Mouse (Mus musculus) midbrain, postnatal 0 days (tissue): ENCODE measurements around the gene Ptges3. TPM values are rescaled to one million over a fixed set of nuclear protein-coding genes. Genes with fewer than 3 reads are reported as not detected.

Source experiments
- ATAC-seq: fragments of 200-750 bp; cut with Nextera tagmentation; 2 replicates; pipeline ENCODE4 v1.8.0; 2017; ENCODE audit warnings: moderate number of reproducible peaks, mild to moderate bottlenecking, moderate TSS enrichment, moderate library complexity; ENCODE audit not compliant: low FRiP score
- DNase-seq: peaks from one replicate; pipeline ENCODE4 v3.0.0-alpha.2; 2015; ENCODE audit warnings: low spot score
- H3K27ac ChIP-seq: fragments of 300-500 bp; sonication (generic); 2 replicates; pipeline ENCODE4 v1.5.1; 2014; ENCODE audit warnings: low read depth, mild to moderate bottlenecking, low read length, mixed read lengths
- H3K27me3 ChIP-seq: fragments of 300-500 bp; sonication (generic); 2 replicates; pipeline ENCODE4 v1.6.1; 2014; ENCODE audit warnings: low read length, control low read depth, mixed read lengths; ENCODE audit not compliant: insufficient read depth
- H3K36me3 ChIP-seq: fragments of 300-500 bp; sonication (generic); 2 replicates; pipeline ENCODE4 v1.6.1; 2014; ENCODE audit warnings: low read length, control low read depth, mixed read lengths; ENCODE audit not compliant: insufficient read depth
- H3K4me1 ChIP-seq: fragments of 300-500 bp; sonication (generic); 2 replicates; pipeline ENCODE4 v1.6.1; 2014; ENCODE audit warnings: mild to moderate bottlenecking, control low read depth, antibody characterized with exemption, low read length, mixed read lengths; ENCODE audit not compliant: insufficient read depth
- H3K4me2 ChIP-seq: fragments of 300-500 bp; sonication (generic); 2 replicates; pipeline ENCODE4 v1.6.1; 2014; ENCODE audit warnings: low read depth, mild to moderate bottlenecking, low read length, mixed read lengths; ENCODE audit not compliant: poor library complexity, severe bottlenecking
- H3K4me3 ChIP-seq: fragments of 300-500 bp; sonication (generic); 2 replicates; pipeline ENCODE4 v1.5.1; 2014; ENCODE audit warnings: low read depth, mild to moderate bottlenecking, low read length, moderate library complexity
- H3K9ac ChIP-seq: fragments of 300-500 bp; sonication (generic); replicated peaks from 2 replicates; pipeline ENCODE4 v1.6.1; 2014; ENCODE audit warnings: mild to moderate bottlenecking, low read length, moderate library complexity, mixed read lengths; ENCODE audit not compliant: poor library complexity, severe bottlenecking
- H3K9me3 ChIP-seq: fragments of 300-500 bp; sonication (generic); 2 replicates; pipeline ENCODE4 v1.6.1; 2016; ENCODE audit warnings: low read length, control low read depth
- CTCF ChIP-seq: IDR thresholded peaks from 2 replicates; pipeline ENCODE4 v1.5.1; 2016; ENCODE audit warnings: antibody characterized with exemption, mild to moderate bottlenecking
- WGBS: fragments of 180-500 bp; shearing (Covaris S2); extraction: QIAGEN DNeasy Blood & Tissue Kit; methylation state at CpG from one replicate; pipeline ENCODE4 v1.1.7; 2014; 5-methylcytosine and 5-hydroxymethylcytosine counted together
- microRNA counts: library from miRNA; unstranded; fragments of <30 nt; microRNA quantifications from one replicate; lab custom pipeline; 2015
- microRNA-seq: library from miRNA; unstranded; fragments of <30 nt; microRNA quantifications from one replicate; pipeline ENCODE4, GENCODE M21; 2016; ENCODE audit warnings: borderline number of aligned reads
- polyA plus RNA-seq: library from polyadenylated mRNA; unstranded; fragments of >200 nt; fragmentation: Nextera tagmentation; extraction: Ambion mirVana; gene quantifications from 2 replicates; pipeline ENCODE4 v1.2.1, GENCODE M21; 2015
- total RNA-seq: library from RNA; depleted of rRNA; stranded (reverse); fragments of >200 nt; gene quantifications from 2 replicates; pipeline ENCODE4 v1.2.3, GENCODE M21; 2014; rRNA removed

Ptges3 gene
- total and polyA plus RNA-seq, 2 experiments from 2014 or later = 109 to 433 TPM

- Histone ChIP-seq H3K9ac (peak overlapping the region; percentile 75), H3K27me3 (no peaks in the 10 kb centered on the region), H3K4me3 (peak overlapping the region; percentile 99), H3K9me3 (no peaks in the 10 kb centered on the region), H3K4me1 (peaks cover 12% of the 10 kb centered on the region; the same call in 1 of the 2 replicates), H3K27ac (peak overlapping the region; percentile 80), H3K36me3 (no peaks in the 10 kb centered on the region), H3K4me2 (peak overlapping the region; percentile 87)
- WGBS = 0% methylated on average over 13 of the region's 13 CpGs
- ATAC-seq = no peak
- no peak for TF ChIP-seq CTCF
- peak; percentile 69 for DNase-seq
Measured at GRCm38 (mm10) chr10:128097587-128097971, 38.8 kb downstream of the Ptges3 start.

- no peak overlapping the region for H3K9ac ChIP-seq
- no peak overlapping the region for H3K4me3 ChIP-seq
- ATAC-seq = no peak
- H3K4me1 ChIP-seq = no peaks in the 10 kb centered on the region
- H3K4me2 ChIP-seq = no peak overlapping the region
- H3K27ac ChIP-seq = no peak overlapping the region
- no peaks in the 10 kb centered on the region for H3K9me3 ChIP-seq
- no peak for TF ChIP-seq CTCF
- peaks cover 46% of the 10 kb centered on the region for H3K36me3 ChIP-seq
- no peak for DNase-seq
- H3K27me3 ChIP-seq = no peaks in the 10 kb centered on the region
- 93% methylated on average over 4 of the region's 4 CpGs for WGBS
Measured at GRCm38 (mm10) chr10:128110103-128110761, 51.5 kb downstream of the Ptges3 start.

- DNase-seq (no peak), ATAC-seq (no peak)
- Histone ChIP-seq H3K27ac (no peak overlapping the region), H3K4me3 (no peak overlapping the region), H3K9me3 (no peaks in the 10 kb centered on the region), H3K27me3 (no peaks in the 10 kb centered on the region), H3K4me1 (no peaks in the 10 kb centered on the region), H3K4me2 (no peak overlapping the region), H3K9ac (no peak overlapping the region), H3K36me3 (peaks cover 55% of the 10 kb centered on the region)
- TF ChIP-seq CTCF = no peak
Measured at GRCm38 (mm10) chr10:128111227-128111626, 52.5 kb downstream of the Ptges3 start.

- H3K4me2 ChIP-seq = no peak overlapping the region
- no peaks in the 10 kb centered on the region for H3K27me3 ChIP-seq
- DNase-seq (no peak), ATAC-seq (no peak)
- H3K4me1 ChIP-seq = no peaks in the 10 kb centered on the region
- H3K4me3 ChIP-seq = no peak overlapping the region
- 91% methylated on average over 7 of the region's 7 CpGs for WGBS
- no peak overlapping the region for H3K9ac ChIP-seq
- no peak overlapping the region for H3K27ac ChIP-seq
- H3K36me3 ChIP-seq = peaks cover 88% of the 10 kb centered on the region
- no peak for TF ChIP-seq CTCF
- H3K9me3 ChIP-seq = no peaks in the 10 kb centered on the region
Measured at GRCm38 (mm10) chr10:128123833-128124232, 65.1 kb downstream of the Ptges3 start.

GRCm38 (mm10) chr10:128124831-128125230 is 66.1 kb downstream of the Ptges3 start:
- H3K9ac ChIP-seq = no peak overlapping the region
- TF ChIP-seq CTCF = no peak
- peaks cover 85% of the 10 kb centered on the region for H3K36me3 ChIP-seq
- H3K4me1 ChIP-seq = no peaks in the 10 kb centered on the region
- H3K27ac ChIP-seq = no peak overlapping the region
- H3K27me3 ChIP-seq = no peaks in the 10 kb centered on the region
- no peak overlapping the region for H3K4me3 ChIP-seq
- H3K9me3 ChIP-seq = no peaks in the 10 kb centered on the region
- 97% methylated on average over 9 of the region's 9 CpGs for WGBS
- ATAC-seq = no peak
- no peak for DNase-seq
- no peak overlapping the region for H3K4me2 ChIP-seq

DNA sequence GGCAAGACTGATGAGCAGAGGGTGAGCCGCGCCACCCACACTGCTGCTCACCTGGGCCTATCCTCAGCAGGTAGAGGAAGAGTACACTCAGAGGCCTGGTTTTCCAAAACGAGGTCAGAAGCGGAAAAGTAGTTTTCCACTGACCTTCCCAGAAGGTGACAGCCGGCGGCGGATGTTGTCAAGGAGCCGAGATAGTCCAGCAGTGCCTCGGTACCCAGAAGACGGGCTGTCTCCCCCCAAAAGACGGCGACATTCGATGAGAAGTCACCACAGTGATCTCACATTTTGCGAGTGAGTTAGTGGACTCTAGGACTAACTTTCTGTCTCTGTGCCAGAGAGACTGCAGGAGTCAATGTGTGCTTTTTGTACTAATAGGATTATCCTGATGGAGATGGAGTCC is 67.2 kb downstream of the Ptges3 start:
- no peak overlapping the region for H3K4me3 ChIP-seq
- no peak overlapping the region for H3K4me2 ChIP-seq
- no peak overlapping the region for H3K27ac ChIP-seq
- DNase-seq (no peak), ATAC-seq (no peak)
- no peaks in the 10 kb centered on the region for H3K4me1 ChIP-seq
- H3K36me3 ChIP-seq = peaks cover 80% of the 10 kb centered on the region
- H3K27me3 ChIP-seq = no peaks in the 10 kb centered on the region
- no peak overlapping the region for H3K9ac ChIP-seq
- TF ChIP-seq CTCF = no peak
- no peaks in the 10 kb centered on the region for H3K9me3 ChIP-seq
- WGBS = 90% methylated on average over 14 of the region's 14 CpGs

MicroRNA genes within 50 kb of the gene (microRNA counts, 519-probe panel; counts per million panel counts)
- 528 counts per million, percentile 58 among the panel's probes with 10 or more counts for microRNA mmu-miR-677 (lab: Ali Mortazavi, UCI)

Small RNA genes lying within 50 kb of the gene (microRNA-seq; reads per million reads assigned to microRNA genes)
- 31.8 reads per million, percentile 33 among the genes with 10 or more reads in this experiment for gene Mir677

Other genes with a start within 250 kb of the Ptges3 start
- gene Rdh19, start 209.0 kb upstream of the Ptges3 start, total RNA-seq = not detected in 2 replicates
- gene Rdh19, start 209.0 kb upstream of the Ptges3 start, polyA plus RNA-seq = not detected in 2 replicates
- gene Rdh16f2, start 192.5 kb upstream of the Ptges3 start, total RNA-seq = not detected in 2 replicates
- gene Rdh16f2, start 192.5 kb upstream of the Ptges3 start, polyA plus RNA-seq = not detected in 2 replicates
- not detected in 2 replicates for gene Rdh7, start 170.1 kb upstream of the Ptges3 start, total RNA-seq
- gene Rdh7, start 170.1 kb upstream of the Ptges3 start, polyA plus RNA-seq = not detected in 2 replicates
- gene Sdr9c7, start 160.4 kb upstream of the Ptges3 start, total RNA-seq = 0.99 TPM in 1 of 2 replicates, not detected in the other
- gene Sdr9c7, start 160.4 kb upstream of the Ptges3 start, polyA plus RNA-seq = not detected in 2 replicates
- not detected in 2 replicates for gene Hsd17b6, start 51.3 kb upstream of the Ptges3 start, total RNA-seq
- not detected in 2 replicates for gene Hsd17b6, start 51.3 kb upstream of the Ptges3 start, polyA plus RNA-seq
- gene Prim1, start 43.8 kb upstream of the Ptges3 start, total RNA-seq = 19.8 and 30.1 TPM in 2 replicates
- gene Prim1, start 43.8 kb upstream of the Ptges3 start, polyA plus RNA-seq = 33.5 and 33.6 TPM in 2 replicates
- 415 and 452 TPM in 2 replicates for gene Naca, start 23.4 kb upstream of the Ptges3 start, total RNA-seq
- gene Naca, start 23.4 kb upstream of the Ptges3 start, polyA plus RNA-seq = 443 and 454 TPM in 2 replicates
- gene Atp5b, start 24.3 kb downstream of the Ptges3 start, total RNA-seq = 4,011 and 6,126 TPM in 2 replicates
- 2,103 and 2,155 TPM in 2 replicates for gene Atp5b, start 24.3 kb downstream of the Ptges3 start, polyA plus RNA-seq
- 14.0 and 17.3 TPM in 2 replicates for gene Baz2a, start 32.6 kb downstream of the Ptges3 start, total RNA-seq
- 8.0 and 9.3 TPM in 2 replicates for gene Baz2a, start 32.6 kb downstream of the Ptges3 start, polyA plus RNA-seq
- 11.1 and 12.9 TPM in 2 replicates for gene Rbms2, start 121.3 kb downstream of the Ptges3 start, total RNA-seq
- 5.2 and 5.3 TPM in 2 replicates for gene Rbms2, start 121.3 kb downstream of the Ptges3 start, polyA plus RNA-seq
- 2.5 and 4.4 TPM in 2 replicates for gene Gls2, start 135.5 kb downstream of the Ptges3 start, total RNA-seq
- 1.2 and 2.5 TPM in 2 replicates for gene Gls2, start 135.5 kb downstream of the Ptges3 start, polyA plus RNA-seq
- gene Spryd4, start 152.9 kb downstream of the Ptges3 start, total RNA-seq = 17.1 and 29.5 TPM in 2 replicates
- 21.4 and 23.0 TPM in 2 replicates for gene Spryd4, start 152.9 kb downstream of the Ptges3 start, polyA plus RNA-seq
- 0.22 TPM in 1 of 2 replicates, not detected in the other for gene Mip, start 166.9 kb downstream of the Ptges3 start, total RNA-seq
- 0.13 TPM in 1 of 2 replicates, not detected in the other for gene Mip, start 166.9 kb downstream of the Ptges3 start, polyA plus RNA-seq
- 11.0 and 14.6 TPM in 2 replicates for gene Timeless, start 173.1 kb downstream of the Ptges3 start, total RNA-seq
- 7.7 and 8.1 TPM in 2 replicates for gene Timeless, start 173.1 kb downstream of the Ptges3 start, polyA plus RNA-seq
- not detected in 2 replicates for gene Apon, start 195.1 kb downstream of the Ptges3 start, total RNA-seq
- gene Apon, start 195.1 kb downstream of the Ptges3 start, polyA plus RNA-seq = not detected in 2 replicates
- 0.42 TPM in 1 of 2 replicates, not detected in the other for gene Apof, start 209.7 kb downstream of the Ptges3 start, total RNA-seq
- 0.20 and 0.83 TPM in 2 replicates for gene Apof, start 209.7 kb downstream of the Ptges3 start, polyA plus RNA-seq
- 8.7 and 9.8 TPM in 2 replicates for gene Stat2, start 211.6 kb downstream of the Ptges3 start, total RNA-seq
- 10.5 and 12.9 TPM in 2 replicates for gene Stat2, start 211.6 kb downstream of the Ptges3 start, polyA plus RNA-seq
- gene Il23a, start 239.8 kb downstream of the Ptges3 start, total RNA-seq = not detected in 2 replicates
- gene Il23a, start 239.8 kb downstream of the Ptges3 start, polyA plus RNA-seq = 0.12 TPM in 1 of 2 replicates, not detected in the other
- gene Pan2, start 244.4 kb downstream of the Ptges3 start, total RNA-seq = 18.3 and 19.0 TPM in 2 replicates
- 12.5 and 13.4 TPM in 2 replicates for gene Pan2, start 244.4 kb downstream of the Ptges3 start, polyA plus RNA-seq